Mouse (Mus musculus) intestine, postnatal 0 days (tissue): ENCODE results near the gene Iars2. TPM values are rescaled to one million over a fixed set of nuclear protein-coding genes. Genes with fewer than 3 reads are reported as not detected.

Source experiments
- ATAC-seq: fragments of 200-750 bp; cut with Nextera tagmentation; 2 replicates; pipeline ENCODE4 v1.8.0; 2017; ENCODE audit warnings: mild to moderate bottlenecking, moderate TSS enrichment, moderate library complexity
- H3K27ac ChIP-seq: fragments of 300-500 bp; sonication (generic); 2 replicates; pipeline ENCODE4 v1.5.1; 2014; ENCODE audit warnings: mild to moderate bottlenecking, low read depth, low read length, moderate library complexity
- H3K27me3 ChIP-seq: fragments of 300-500 bp; sonication (generic); replicated peaks from 2 replicates; pipeline ENCODE4 v1.6.1; 2014; ENCODE audit warnings: low read length, mixed read lengths; ENCODE audit not compliant: control insufficient read depth, insufficient read depth
- H3K36me3 ChIP-seq: fragments of 300-500 bp; sonication (generic); 2 replicates; pipeline ENCODE4 v1.6.1; 2014; ENCODE audit warnings: mild to moderate bottlenecking, moderate library complexity; ENCODE audit not compliant: control insufficient read depth, insufficient read depth
- H3K4me1 ChIP-seq: fragments of 300-500 bp; sonication (generic); replicated peaks from 2 replicates; pipeline ENCODE4 v1.6.1; 2014; ENCODE audit warnings: antibody characterized with exemption, low read length, mixed read lengths; ENCODE audit not compliant: control insufficient read depth, insufficient read depth
- H3K4me2 ChIP-seq: fragments of 300-500 bp; sonication (generic); replicated peaks from 2 replicates; pipeline ENCODE4 v1.6.1; 2014; ENCODE audit warnings: low read depth, mild to moderate bottlenecking, moderate library complexity
- H3K4me3 ChIP-seq: fragments of 300-500 bp; sonication (generic); 2 replicates; pipeline ENCODE4 v1.5.1; 2014; ENCODE audit warnings: low read depth, low read length
- H3K9ac ChIP-seq: fragments of 300-500 bp; sonication (generic); 2 replicates; pipeline ENCODE4 v1.6.1; 2014; ENCODE audit warnings: mild to moderate bottlenecking, low read depth, low read length
- H3K9me3 ChIP-seq: fragments of 300-500 bp; sonication (generic); 2 replicates; pipeline ENCODE4 v1.6.1; 2016; ENCODE audit warnings: mixed run types; ENCODE audit not compliant: control insufficient read depth
- CTCF ChIP-seq: sonication (generic); IDR thresholded peaks from 2 replicates; pipeline ENCODE4 v1.5.1; 2016; ENCODE audit warnings: low read depth, mild to moderate bottlenecking, control low read depth, antibody characterized with exemption, moderate library complexity
- WGBS: fragments of 180-500 bp; shearing (Covaris S2); extraction: QIAGEN DNeasy Blood & Tissue Kit; methylation state at CpG from one replicate; pipeline ENCODE4 v1.1.7; 2014; 5-methylcytosine and 5-hydroxymethylcytosine counted together
- polyA plus RNA-seq: library from polyadenylated mRNA; unstranded; fragments of >200 nt; fragmentation: Nextera tagmentation; extraction: Ambion mirVana; gene quantifications from 2 replicates; pipeline ENCODE4 v1.2.1, GENCODE M21; 2015

Iars2 gene
- 64.1 and 64.9 TPM in 2 replicates for polyA plus RNA-seq

GRCm38 (mm10) chr1:185328721-185329610 is at the start of gene Iars2:
TSS of gene Iars2 (minus strand) at chr1:185329396.
- ATAC-seq = peak; percentile 78
- Histone ChIP-seq H3K4me3 (peak within 1 kb of the TSS; percentile 85), H3K4me2 (peak within 1 kb of the TSS; percentile 79), H3K27me3 (no peaks in the 10 kb centered on the region), H3K9ac (peak within 1 kb of the TSS; percentile 82), H3K4me1 (no peaks in the 10 kb centered on the region; the same call in 1 of the 2 replicates), H3K27ac (peak within 1 kb of the TSS; percentile 93), H3K36me3 (peaks cover 26% of the 10 kb centered on the region), H3K9me3 (no peaks in the 10 kb centered on the region)
- WGBS = under 1% methylated on average over 71 of the region's 76 CpGs
- no peak for TF ChIP-seq CTCF

GRCm38 (mm10) chr1:185377429-185377828 is 48.2 kb upstream of the Iars2 start:
- Histone ChIP-seq H3K27me3 (no peaks in the 10 kb centered on the region), H3K9me3 (no peaks in the 10 kb centered on the region), H3K9ac (no peak overlapping the region), H3K4me3 (no peak overlapping the region), H3K4me1 (no peaks in the 10 kb centered on the region), H3K4me2 (no peak overlapping the region), H3K27ac (no peak overlapping the region), H3K36me3 (peaks cover 85% of the 10 kb centered on the region)
- WGBS = 87% methylated on average over 2 of the region's 2 CpGs
- no peak for TF ChIP-seq CTCF
- no peak for ATAC-seq

GRCm38 (mm10) chr1:185376390-185376789 is 47.2 kb upstream of the Iars2 start:
- H3K4me3 ChIP-seq = no peak overlapping the region
- ATAC-seq = no peak
- H3K4me1 ChIP-seq = no peaks in the 10 kb centered on the region
- no peak overlapping the region for H3K27ac ChIP-seq
- no peaks in the 10 kb centered on the region for H3K27me3 ChIP-seq
- no peak overlapping the region for H3K4me2 ChIP-seq
- H3K36me3 ChIP-seq = peaks cover 85% of the 10 kb centered on the region
- TF ChIP-seq CTCF = no peak
- no peaks in the 10 kb centered on the region for H3K9me3 ChIP-seq
- no peak overlapping the region for H3K9ac ChIP-seq

GRCm38 (mm10) chr1:185369979-185370378 is 40.8 kb upstream of the Iars2 start:
- no peaks in the 10 kb centered on the region for H3K9me3 ChIP-seq
- TF ChIP-seq CTCF = no peak
- H3K4me1 ChIP-seq = no peaks in the 10 kb centered on the region
- no peak overlapping the region for H3K4me2 ChIP-seq
- ATAC-seq = no peak
- no peak overlapping the region for H3K9ac ChIP-seq
- H3K4me3 ChIP-seq = no peak overlapping the region
- 68% methylated on average over 6 of the region's 6 CpGs for WGBS
- no peaks in the 10 kb centered on the region for H3K27me3 ChIP-seq
- no peak overlapping the region for H3K27ac ChIP-seq
- H3K36me3 ChIP-seq = peaks cover 62% of the 10 kb centered on the region

GRCm38 (mm10) chr1:185367383-185367782 is 38.2 kb upstream of the Iars2 start:
- Histone ChIP-seq H3K9ac (no peak overlapping the region), H3K4me2 (no peak overlapping the region), H3K27ac (no peak overlapping the region), H3K4me1 (no peaks in the 10 kb centered on the region), H3K36me3 (peaks cover 39% of the 10 kb centered on the region), H3K4me3 (no peak overlapping the region), H3K9me3 (no peaks in the 10 kb centered on the region), H3K27me3 (no peaks in the 10 kb centered on the region)
- TF ChIP-seq CTCF = no peak
- WGBS = 73% methylated on average over 6 of the region's 6 CpGs
- no peak for ATAC-seq

- peak overlapping the region; percentile 89 for H3K4me2 ChIP-seq
- no peaks in the 10 kb centered on the region for H3K4me1 ChIP-seq
- ATAC-seq = no peak
- no peaks in the 10 kb centered on the region for H3K27me3 ChIP-seq
- H3K4me3 ChIP-seq = peak overlapping the region; percentile 96
- 0 out of 2 replicates have a peak overlapping the region, but pooled peaks have one; percentile 92 for H3K9ac ChIP-seq
- H3K27ac ChIP-seq = 0 out of 2 replicates have a peak overlapping the region, but pooled peaks have one; percentile 5
- peaks cover 14% of the 10 kb centered on the region; the same call in 1 of the 2 replicates for H3K36me3 ChIP-seq
- WGBS = 30% methylated on average over 6 of the region's 6 CpGs
- TF ChIP-seq CTCF = no peak
- no peaks in the 10 kb centered on the region for H3K9me3 ChIP-seq
Observed at GRCm38 (mm10) chr1:185364183-185364540, 35.0 kb upstream of the Iars2 start.
